Mouse (Mus musculus) spleen, adult 18-20 months (tissue): Measurements from ENCODE around the gene Kcnip1.

Experiments used
- DNase-seq, 2 experiments: peaks; one replicate each; pipeline ENCODE4 v3.0.0; 2022; ENCODE audit warnings: mixed read lengths in 2 of 2

Gene Kcnip1

GRCm38 (mm10) chr11:33937641-33938040, 55.3 kb downstream of the Kcnip1 start:
- no peak for DNase-seq

- no peak for DNase-seq
These were observed 58.7 kb downstream of the Kcnip1 start for GRCm38 (mm10) chr11:33934286-33934685.

GRCm38 (mm10) chr11:33932386-33933111, 60.4 kb downstream of the Kcnip1 start:
- DNase-seq: no peak

GRCm38 (mm10) chr11:33931836-33932385, 61.0 kb downstream of the Kcnip1 start:
- DNase-seq: peak; percentile 58 to 62

GRCm38 (mm10) chr11:33929412-33929811, 63.5 kb downstream of the Kcnip1 start:
- no peak for DNase-seq

- DNase-seq: peak in 1 of 2 experiments; percentile 27
These were observed 64.3 kb downstream of the Kcnip1 start for GRCm38 (mm10) chr11:33928658-33929057.

GRCm38 (mm10) chr11:33927836-33928235, 65.1 kb downstream of the Kcnip1 start:
- no peak for DNase-seq

GRCm38 (mm10) chr11:33927321-33927720, 65.6 kb downstream of the Kcnip1 start:
- DNase-seq: no peak

GRCm38 (mm10) chr11:33926551-33926950, 66.4 kb downstream of the Kcnip1 start:
- no peak for DNase-seq

- no peak for DNase-seq
These were observed 67.2 kb downstream of the Kcnip1 start for GRCm38 (mm10) chr11:33925778-33926177.

GRCm38 (mm10) chr11:33923031-33923430, 69.9 kb downstream of the Kcnip1 start:
- DNase-seq: no peak

GRCm38 (mm10) chr11:33921451-33921850, 71.5 kb downstream of the Kcnip1 start:
- DNase-seq: no peak

- no peak for DNase-seq
These were observed 73.1 kb downstream of the Kcnip1 start for GRCm38 (mm10) chr11:33919826-33920225.

GRCm38 (mm10) chr11:33918424-33918823, 74.5 kb downstream of the Kcnip1 start:
- DNase-seq: no peak

- DNase-seq: peak in 1 of 2 experiments; percentile 60
These were observed 75.4 kb downstream of the Kcnip1 start for GRCm38 (mm10) chr11:33917574-33917973.

GRCm38 (mm10) chr11:33914216-33914615, 78.7 kb downstream of the Kcnip1 start:
- no peak for DNase-seq

- DNase-seq: no peak
These were observed 79.9 kb downstream of the Kcnip1 start for GRCm38 (mm10) chr11:33913061-33913460.

GRCm38 (mm10) chr11:33912151-33912571, 80.8 kb downstream of the Kcnip1 start:
- DNase-seq: no peak

- no peak for DNase-seq
These were observed 82.0 kb downstream of the Kcnip1 start for GRCm38 (mm10) chr11:33910982-33911381.

GRCm38 (mm10) chr11:33908360-33909175, 84.4 kb downstream of the Kcnip1 start:
- DNase-seq: no peak

GRCm38 (mm10) chr11:33903494-33903893, 89.5 kb downstream of the Kcnip1 start:
- no peak for DNase-seq

GRCm38 (mm10) chr11:33902377-33902776, 90.6 kb downstream of the Kcnip1 start:
- DNase-seq: no peak

- DNase-seq: no peak
These were observed 91.2 kb downstream of the Kcnip1 start for GRCm38 (mm10) chr11:33901783-33902182.

- DNase-seq: no peak
These were observed 101.9 kb downstream of the Kcnip1 start for GRCm38 (mm10) chr11:33891084-33891483.
